Mouse (Mus musculus): ENCODE data around the gene Morn2. TPM values are rescaled to one million over a fixed set of nuclear protein-coding genes. Genes with fewer than 3 reads are reported as not detected.

Morn2 gene
- polyA plus RNA-seq, 1 experiment from 2014 or later: 29.8 TPM

GRCm38 (mm10) chr17:80278255-80278654 lies 11.7 kb upstream of the Morn2 start:
- H3K36me3 ChIP-seq (ENCODE audit: control insufficient read depth, insufficient read depth, low read length): peaks cover 7% of the 10 kb centered on the region; the same call in 1 of the 2 replicates
- 91% methylated on average over 4 of the region's 4 CpGs for WGBS

GRCm38 (mm10) chr17:80279340-80280070 lies 10.5 kb upstream of the Morn2 start:
- Histone ChIP-seq H3K9ac (ENCODE audit: low read length) (no peak overlapping the region), H3K4me1 (ENCODE audit: control insufficient read depth, insufficient read depth, low read length) (no peaks in the 10 kb centered on the region), H3K27me3 (ENCODE audit: control insufficient read depth, insufficient read depth, low read length) (no peaks in the 10 kb centered on the region), H3K9me3 (ENCODE audit: control insufficient read depth, low read length) (no peaks in the 10 kb centered on the region), H3K36me3 (ENCODE audit: control insufficient read depth, insufficient read depth, low read length) (peaks cover 7% of the 10 kb centered on the region; the same call in 1 of the 2 replicates), H3K4me3 (ENCODE audit: low read depth, low read length) (no peak overlapping the region), H3K4me2 (ENCODE audit: low read depth) (no peak overlapping the region), H3K27ac (ENCODE audit: low read depth, low read length) (no peak overlapping the region)
- WGBS: 84% methylated on average over 8 of the region's 8 CpGs
- ATAC-seq (ENCODE audit: insufficient read depth, low FRiP score, low TSS enrichment): no peak
- no peak for DNase-seq (ENCODE audit: low spot score)

More at GRCm38 (mm10) chr17:80278255-80278654, 11.7 kb upstream of the Morn2 start:
- H3K4me1 ChIP-seq (ENCODE audit: control insufficient read depth, insufficient read depth, low read length): no peaks in the 10 kb centered on the region
- no peak overlapping the region for H3K4me2 ChIP-seq (ENCODE audit: low read depth)
- H3K9me3 ChIP-seq (ENCODE audit: control insufficient read depth, low read length): no peaks in the 10 kb centered on the region
- no peak for DNase-seq (ENCODE audit: low spot score)
- no peaks in the 10 kb centered on the region for H3K27me3 ChIP-seq (ENCODE audit: control insufficient read depth, insufficient read depth, low read length)
- no peak overlapping the region for H3K9ac ChIP-seq (ENCODE audit: low read length)
- H3K4me3 ChIP-seq (ENCODE audit: low read depth, low read length): no peak overlapping the region
- H3K27ac ChIP-seq (ENCODE audit: low read depth, low read length): no peak overlapping the region
- ATAC-seq (ENCODE audit: insufficient read depth, low FRiP score, low TSS enrichment): no peak

GRCm38 (mm10) chr17:80284446-80284845 lies 5.6 kb upstream of the Morn2 start:
- Histone ChIP-seq H3K4me2 (ENCODE audit: low read depth) (no peak overlapping the region), H3K27ac (ENCODE audit: low read depth, low read length) (no peak overlapping the region), H3K36me3 (ENCODE audit: control insufficient read depth, insufficient read depth, low read length) (peaks cover 4% of the 10 kb centered on the region; the same call in 1 of the 2 replicates), H3K9ac (ENCODE audit: low read length) (no peak overlapping the region), H3K9me3 (ENCODE audit: control insufficient read depth, low read length) (no peaks in the 10 kb centered on the region), H3K27me3 (ENCODE audit: control insufficient read depth, insufficient read depth, low read length) (no peaks in the 10 kb centered on the region), H3K4me3 (ENCODE audit: low read depth, low read length) (no peak overlapping the region), H3K4me1 (ENCODE audit: control insufficient read depth, insufficient read depth, low read length) (0 out of 2 replicates have a peak, but pooled peaks cover 5% of the 10 kb centered on the region)
- ATAC-seq (ENCODE audit: insufficient read depth, low FRiP score, low TSS enrichment): no peak
- WGBS: 87% methylated on average over 4 of the region's 4 CpGs
- DNase-seq (ENCODE audit: low spot score): no peak

GRCm38 (mm10) chr17:80288012-80288411 lies 2.0 kb upstream of the Morn2 start:
- H3K4me2 ChIP-seq (ENCODE audit: low read depth): no peak overlapping the region
- 85% methylated on average over 6 of the region's 6 CpGs for WGBS
- no peaks in the 10 kb centered on the region for H3K27me3 ChIP-seq (ENCODE audit: control insufficient read depth, insufficient read depth, low read length)
- DNase-seq (ENCODE audit: low spot score) (no peak), ATAC-seq (ENCODE audit: insufficient read depth, low FRiP score, low TSS enrichment) (no peak)
- no peaks in the 10 kb centered on the region for H3K36me3 ChIP-seq (ENCODE audit: control insufficient read depth, insufficient read depth, low read length)
- H3K4me3 ChIP-seq (ENCODE audit: low read depth, low read length): no peak overlapping the region
- 0 out of 2 replicates have a peak, but pooled peaks cover 5% of the 10 kb centered on the region for H3K4me1 ChIP-seq (ENCODE audit: control insufficient read depth, insufficient read depth, low read length)
- no peak overlapping the region for H3K27ac ChIP-seq (ENCODE audit: low read depth, low read length)
- no peaks in the 10 kb centered on the region for H3K9me3 ChIP-seq (ENCODE audit: control insufficient read depth, low read length)
- no peak overlapping the region for H3K9ac ChIP-seq (ENCODE audit: low read length)

GRCm38 (mm10) chr17:80289280-80290073 lies 526 bp upstream of the Morn2 start:
- Histone ChIP-seq H3K4me2 (ENCODE audit: low read depth) (peak overlapping the region; percentile 75), H3K9me3 (ENCODE audit: control insufficient read depth, low read length) (no peaks in the 10 kb centered on the region), H3K27me3 (ENCODE audit: control insufficient read depth, insufficient read depth, low read length) (no peaks in the 10 kb centered on the region), H3K9ac (ENCODE audit: low read length) (peak overlapping the region; percentile 84), H3K4me3 (ENCODE audit: low read depth, low read length) (peak overlapping the region; percentile 78), H3K4me1 (ENCODE audit: control insufficient read depth, insufficient read depth, low read length) (0 out of 2 replicates have a peak, but pooled peaks cover 5% of the 10 kb centered on the region), H3K27ac (ENCODE audit: low read depth, low read length) (peak overlapping the region; percentile 75), H3K36me3 (ENCODE audit: control insufficient read depth, insufficient read depth, low read length) (no peaks in the 10 kb centered on the region)
- 2% methylated on average over 30 of the region's 30 CpGs for WGBS
- ATAC-seq (ENCODE audit: insufficient read depth, low FRiP score, low TSS enrichment) (no peak; the same call in 1 of the 2 replicates), DNase-seq (ENCODE audit: low spot score) (peak; percentile 57)

GRCm38 (mm10) chr17:80291148-80291547 lies 1.1 kb downstream of the Morn2 start:
- Histone ChIP-seq H3K36me3 (ENCODE audit: control insufficient read depth, insufficient read depth, low read length) (no peaks in the 10 kb centered on the region), H3K9ac (ENCODE audit: low read length) (no peak overlapping the region), H3K27me3 (ENCODE audit: control insufficient read depth, insufficient read depth, low read length) (no peaks in the 10 kb centered on the region), H3K27ac (ENCODE audit: low read depth, low read length) (no peak overlapping the region), H3K9me3 (ENCODE audit: control insufficient read depth, low read length) (no peaks in the 10 kb centered on the region), H3K4me3 (ENCODE audit: low read depth, low read length) (no peak overlapping the region), H3K4me1 (ENCODE audit: control insufficient read depth, insufficient read depth, low read length) (0 out of 2 replicates have a peak, but pooled peaks cover 5% of the 10 kb centered on the region), H3K4me2 (ENCODE audit: low read depth) (no peak overlapping the region)
- DNase-seq (ENCODE audit: low spot score) (peak; percentile 31), ATAC-seq (ENCODE audit: insufficient read depth, low FRiP score, low TSS enrichment) (no peak)
- 28% methylated on average over 2 of the region's 2 CpGs for WGBS

- Histone ChIP-seq H3K9me3 (ENCODE audit: control insufficient read depth, low read length) (no peaks in the 10 kb centered on the region), H3K27ac (ENCODE audit: low read depth, low read length) (no peak overlapping the region), H3K4me3 (ENCODE audit: low read depth, low read length) (no peak overlapping the region), H3K36me3 (ENCODE audit: control insufficient read depth, insufficient read depth, low read length) (no peaks in the 10 kb centered on the region), H3K4me2 (ENCODE audit: low read depth) (no peak overlapping the region), H3K9ac (ENCODE audit: low read length) (no peak overlapping the region), H3K4me1 (ENCODE audit: control insufficient read depth, insufficient read depth, low read length) (no peaks in the 10 kb centered on the region), H3K27me3 (ENCODE audit: control insufficient read depth, insufficient read depth, low read length) (no peaks in the 10 kb centered on the region)
- DNase-seq (ENCODE audit: low spot score): no peak
- ATAC-seq (ENCODE audit: insufficient read depth, low FRiP score, low TSS enrichment): no peak
- WGBS: 94% methylated on average over 5 of the region's 5 CpGs
These were observed 5.3 kb downstream of the Morn2 start for GRCm38 (mm10) chr17:80295258-80295657.

GRCm38 (mm10) chr17:80298844-80299243 lies 8.8 kb downstream of the Morn2 start:
- DNase-seq (ENCODE audit: low spot score): no peak
- WGBS: 85% methylated on average over 5 of the region's 5 CpGs

More at GRCm38 (mm10) chr17:80298844-80299243, 8.8 kb downstream of the Morn2 start:
- H3K36me3 ChIP-seq (ENCODE audit: control insufficient read depth, insufficient read depth, low read length): no peaks in the 10 kb centered on the region
- no peak overlapping the region for H3K4me2 ChIP-seq (ENCODE audit: low read depth)
- no peaks in the 10 kb centered on the region for H3K27me3 ChIP-seq (ENCODE audit: control insufficient read depth, insufficient read depth, low read length)
- no peak for ATAC-seq (ENCODE audit: insufficient read depth, low FRiP score, low TSS enrichment)
- no peak overlapping the region for H3K27ac ChIP-seq (ENCODE audit: low read depth, low read length)
- no peaks in the 10 kb centered on the region for H3K9me3 ChIP-seq (ENCODE audit: control insufficient read depth, low read length)
- no peak overlapping the region for H3K9ac ChIP-seq (ENCODE audit: low read length)
- no peak overlapping the region for H3K4me3 ChIP-seq (ENCODE audit: low read depth, low read length)
- no peaks in the 10 kb centered on the region for H3K4me1 ChIP-seq (ENCODE audit: control insufficient read depth, insufficient read depth, low read length)

All from neural tube, embryonic 11.5 days (tissue).